Mouse (Mus musculus): ENCODE results near the gene Ssh1. TPM values are rescaled to one million over a fixed set of nuclear protein-coding genes. Genes with fewer than 3 reads are reported as not detected.
A peak's percentile ranks its signal among the peaks of the same experiment; 100 is the strongest.

Ssh1 gene
- polyA plus RNA-seq, 1 experiment from 2014 or later, result 17.8 TPM

DNA sequence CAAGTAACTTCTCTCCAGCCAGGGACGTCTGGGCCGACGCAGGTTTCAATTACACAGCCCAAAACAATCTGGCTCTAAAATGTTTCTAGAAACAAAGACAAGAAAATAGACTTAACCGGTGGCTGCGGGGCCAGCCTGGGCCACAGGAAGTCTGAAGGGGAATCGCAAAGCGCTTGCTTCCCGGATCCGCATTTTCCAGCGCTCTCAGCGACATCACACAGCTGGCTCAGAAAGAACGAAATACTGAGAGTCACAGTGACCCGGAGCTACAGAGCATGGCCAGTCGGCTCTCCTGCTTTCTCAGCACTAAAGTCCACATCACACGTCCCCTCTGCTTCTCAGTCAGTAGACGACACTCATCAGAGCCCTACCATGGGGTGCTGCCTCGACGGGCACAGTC lies 102.8 kb downstream of the Ssh1 start:
- Histone ChIP-seq H3K27me3 (replicated peaks; ENCODE audit: control insufficient read depth, insufficient read depth, low read length) (no peaks in the 10 kb centered on the region), H3K9ac (ENCODE audit: low read depth, low read length) (no peak overlapping the region), H3K9me3 (ENCODE audit: control insufficient read depth, low read length) (no peaks in the 10 kb centered on the region), H3K27ac (ENCODE audit: low read depth, low read length) (no peak overlapping the region), H3K4me1 (replicated peaks; ENCODE audit: control insufficient read depth, insufficient read depth, low read length) (peaks cover 16% of the 10 kb centered on the region), H3K4me3 (ENCODE audit: low read depth, low read length) (no peak overlapping the region), H3K4me2 (no peak overlapping the region), H3K36me3 (ENCODE audit: control insufficient read depth, insufficient read depth, low read length) (no peaks in the 10 kb centered on the region)
- ATAC-seq (replicated peaks; ENCODE audit: low FRiP score) (no peak), DNase-seq (ENCODE audit: low spot score) (no peak)
- 78% methylated on average over 18 of the region's 18 CpGs for WGBS

DNA sequence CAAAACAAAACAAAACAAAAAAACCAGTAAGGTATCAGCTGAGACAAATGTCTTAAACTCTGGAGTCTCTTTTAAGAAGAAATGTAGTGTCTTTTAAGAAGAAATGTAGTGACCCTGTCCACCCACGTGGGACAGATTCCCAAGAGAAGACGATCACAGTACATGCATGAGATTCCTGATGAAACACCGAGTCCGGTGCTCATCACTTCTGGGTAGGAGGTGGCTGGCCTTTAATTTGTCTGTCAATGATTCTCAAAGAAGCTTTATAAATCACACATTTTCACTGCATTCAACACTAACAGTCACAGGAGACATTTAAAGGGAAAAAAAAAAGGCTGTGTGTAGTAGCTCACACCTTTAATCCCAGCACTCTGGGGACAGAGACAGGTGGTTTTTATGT lies 103.8 kb downstream of the Ssh1 start:
- Histone ChIP-seq H3K36me3 (ENCODE audit: control insufficient read depth, insufficient read depth, low read length) (no peaks in the 10 kb centered on the region), H3K27me3 (replicated peaks; ENCODE audit: control insufficient read depth, insufficient read depth, low read length) (no peaks in the 10 kb centered on the region), H3K4me3 (ENCODE audit: low read depth, low read length) (no peak overlapping the region), H3K4me2 (no peak overlapping the region), H3K9me3 (ENCODE audit: control insufficient read depth, low read length) (no peaks in the 10 kb centered on the region), H3K27ac (ENCODE audit: low read depth, low read length) (no peak overlapping the region), H3K4me1 (replicated peaks; ENCODE audit: control insufficient read depth, insufficient read depth, low read length) (peaks cover 23% of the 10 kb centered on the region), H3K9ac (ENCODE audit: low read depth, low read length) (no peak overlapping the region)
- WGBS, result 66% methylated on average over 4 of the region's 4 CpGs
- ATAC-seq (replicated peaks; ENCODE audit: low FRiP score), result no peak
- DNase-seq (ENCODE audit: low spot score), result no peak

DNA sequence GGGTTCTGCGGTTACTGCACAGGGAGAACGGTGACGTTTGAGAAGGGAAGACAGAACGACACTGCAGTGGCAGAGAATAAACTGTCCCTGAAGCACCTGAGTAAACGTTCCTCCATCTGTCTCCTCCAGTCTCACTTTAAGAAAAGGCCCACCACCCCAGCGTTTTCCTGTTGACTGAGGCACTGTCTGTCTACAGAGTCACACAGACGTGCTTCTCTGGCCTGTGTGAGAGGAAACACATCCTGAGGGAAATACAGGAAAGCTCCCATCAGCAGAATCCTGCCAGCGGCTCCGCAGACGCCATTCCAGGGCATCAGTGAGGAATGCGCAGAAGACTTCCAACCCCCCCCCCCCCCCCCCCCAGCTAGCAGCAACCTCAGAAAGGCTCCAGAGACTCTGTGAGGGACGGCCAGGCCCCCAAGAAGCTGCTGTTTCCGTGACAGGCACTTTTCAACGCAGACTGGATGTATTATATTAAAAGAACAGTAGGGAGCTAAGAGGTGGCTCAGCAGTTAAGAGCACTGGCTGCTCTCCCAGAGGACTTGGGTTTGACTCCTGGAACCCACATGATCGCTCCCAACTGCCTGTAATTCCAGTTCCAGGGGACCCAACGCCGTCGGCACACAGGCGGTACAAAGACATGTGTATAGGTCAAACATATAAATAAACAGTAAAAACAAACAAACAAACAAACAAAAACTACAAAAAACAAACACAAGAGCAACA lies 104.3 kb downstream of the Ssh1 start:
- DNase-seq (ENCODE audit: low spot score) (no peak), ATAC-seq (replicated peaks; ENCODE audit: low FRiP score) (no peak)
- Histone ChIP-seq H3K27me3 (replicated peaks; ENCODE audit: control insufficient read depth, insufficient read depth, low read length) (no peaks in the 10 kb centered on the region), H3K9me3 (ENCODE audit: control insufficient read depth, low read length) (no peaks in the 10 kb centered on the region), H3K9ac (ENCODE audit: low read depth, low read length) (no peak overlapping the region), H3K4me1 (replicated peaks; ENCODE audit: control insufficient read depth, insufficient read depth, low read length) (peaks cover 28% of the 10 kb centered on the region), H3K4me2 (no peak overlapping the region), H3K36me3 (ENCODE audit: control insufficient read depth, insufficient read depth, low read length) (no peaks in the 10 kb centered on the region), H3K27ac (ENCODE audit: low read depth, low read length) (peak overlapping the region; percentile 42; the same call in 1 of the 2 replicates), H3K4me3 (ENCODE audit: low read depth, low read length) (no peak overlapping the region)
- 39% methylated on average over 19 of the region's 19 CpGs for WGBS

DNA sequence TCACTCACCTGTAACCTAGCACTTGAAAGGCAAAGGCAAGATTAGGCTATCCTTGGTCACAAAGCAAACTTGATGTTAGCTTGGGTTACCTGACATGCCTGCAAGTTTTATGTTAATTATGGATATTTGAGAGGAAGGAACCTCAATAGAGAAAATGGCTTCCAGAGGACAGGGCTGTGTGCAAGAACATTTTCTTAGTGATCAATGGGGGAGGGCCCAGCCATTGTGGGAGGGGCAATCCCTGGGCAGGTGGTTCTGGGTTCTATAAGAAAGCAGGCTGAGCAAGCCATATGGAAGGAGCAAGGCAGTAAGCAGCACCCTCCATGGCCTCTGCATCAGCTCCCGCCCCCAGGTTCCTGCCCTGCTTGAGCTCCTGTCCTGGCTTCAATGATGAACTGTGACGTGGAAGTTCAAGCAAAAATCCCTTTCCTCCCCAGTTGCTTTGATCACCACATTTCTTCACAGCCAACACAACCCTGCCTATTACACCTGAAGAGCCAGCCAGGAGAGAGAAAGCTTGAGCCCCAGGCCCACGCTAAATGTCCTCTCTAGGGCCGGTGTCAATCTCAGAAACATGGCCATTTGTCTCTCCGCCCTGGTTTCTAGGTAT lies 105.4 kb downstream of the Ssh1 start:
- Histone ChIP-seq H3K4me1 (replicated peaks; ENCODE audit: control insufficient read depth, insufficient read depth, low read length) (peaks cover 37% of the 10 kb centered on the region), H3K9me3 (ENCODE audit: control insufficient read depth, low read length) (no peaks in the 10 kb centered on the region), H3K9ac (ENCODE audit: low read depth, low read length) (no peak overlapping the region), H3K36me3 (ENCODE audit: control insufficient read depth, insufficient read depth, low read length) (no peaks in the 10 kb centered on the region), H3K27ac (ENCODE audit: low read depth, low read length) (peak overlapping the region; percentile 42; the same call in 1 of the 2 replicates), H3K4me2 (no peak overlapping the region), H3K4me3 (ENCODE audit: low read depth, low read length) (no peak overlapping the region), H3K27me3 (replicated peaks; ENCODE audit: control insufficient read depth, insufficient read depth, low read length) (no peaks in the 10 kb centered on the region)
- ATAC-seq (replicated peaks; ENCODE audit: low FRiP score) (no peak), DNase-seq (ENCODE audit: low spot score) (no peak)
- WGBS, result 83% methylated on average over 5 of the region's 5 CpGs

DNA sequence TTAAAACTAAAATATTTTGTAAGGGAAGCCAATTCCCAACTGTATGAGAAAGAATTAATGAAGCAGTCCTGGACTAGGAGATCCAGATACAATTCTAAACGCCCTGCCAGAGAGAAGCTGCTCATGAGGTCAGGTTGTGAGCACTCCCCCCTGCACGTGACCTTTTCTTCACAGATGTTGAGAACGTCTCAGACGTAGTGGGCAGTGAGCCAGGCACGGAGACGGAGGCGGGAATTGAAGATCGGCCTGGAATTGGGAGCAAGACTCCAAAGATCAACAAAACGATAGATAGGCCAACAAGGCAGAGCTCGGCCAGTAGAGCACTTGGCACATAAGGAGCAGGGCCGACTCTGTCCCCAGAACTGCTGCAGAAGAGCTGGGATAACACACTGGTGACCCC lies 106.6 kb downstream of the Ssh1 start:
- Histone ChIP-seq H3K4me2 (no peak overlapping the region), H3K9me3 (ENCODE audit: control insufficient read depth, low read length) (no peaks in the 10 kb centered on the region), H3K4me3 (ENCODE audit: low read depth, low read length) (no peak overlapping the region), H3K36me3 (ENCODE audit: control insufficient read depth, insufficient read depth, low read length) (no peaks in the 10 kb centered on the region), H3K4me1 (replicated peaks; ENCODE audit: control insufficient read depth, insufficient read depth, low read length) (peaks cover 47% of the 10 kb centered on the region), H3K27ac (ENCODE audit: low read depth, low read length) (no peak overlapping the region), H3K27me3 (replicated peaks; ENCODE audit: control insufficient read depth, insufficient read depth, low read length) (no peaks in the 10 kb centered on the region), H3K9ac (ENCODE audit: low read depth, low read length) (no peak overlapping the region)
- DNase-seq (ENCODE audit: low spot score) (no peak), ATAC-seq (replicated peaks; ENCODE audit: low FRiP score) (no peak)
- 66% methylated on average over 11 of the region's 11 CpGs for WGBS

Other genes starting within 250 kb of the Ssh1 start
- 52.0 and 54.4 TPM in 2 replicates for gene Sart3, start 221.4 kb downstream of the Ssh1 start, polyA plus RNA-seq (2014; fragmentation: Nextera tagmentation; extraction: Ambion mirVana)
- 109 and 117 TPM in 2 replicates for gene Iscu, start 221.1 kb downstream of the Ssh1 start, polyA plus RNA-seq (2014; fragmentation: Nextera tagmentation; extraction: Ambion mirVana)
- 15.6 and 16.9 TPM in 2 replicates for gene Tmem119, start 193.4 kb downstream of the Ssh1 start, polyA plus RNA-seq (2014; fragmentation: Nextera tagmentation; extraction: Ambion mirVana)
- 17.1 and 17.8 TPM in 2 replicates for gene Selplg, start 161.2 kb downstream of the Ssh1 start, polyA plus RNA-seq (2014; fragmentation: Nextera tagmentation; extraction: Ambion mirVana)
- 122 and 137 TPM in 2 replicates for gene Coro1c, start 85.1 kb downstream of the Ssh1 start, polyA plus RNA-seq (2014; fragmentation: Nextera tagmentation; extraction: Ambion mirVana)
- gene Dao, start 9.8 kb upstream of the Ssh1 start, polyA plus RNA-seq (2014; fragmentation: Nextera tagmentation; extraction: Ambion mirVana), result 0.23 TPM in 1 of 2 replicates, not detected in the other
- 6.5 and 8.5 TPM in 2 replicates for gene Usp30, start 71.6 kb upstream of the Ssh1 start, polyA plus RNA-seq (2014; fragmentation: Nextera tagmentation; extraction: Ambion mirVana)
- not detected in 2 replicates for gene Svop, start 97.7 kb upstream of the Ssh1 start, polyA plus RNA-seq (2014; fragmentation: Nextera tagmentation; extraction: Ambion mirVana)
- gene Alkbh2, start 134.3 kb upstream of the Ssh1 start, polyA plus RNA-seq (2014; fragmentation: Nextera tagmentation; extraction: Ambion mirVana), result 13.1 and 13.4 TPM in 2 replicates
- 41.8 and 47.1 TPM in 2 replicates for gene Ung, start 136.5 kb upstream of the Ssh1 start, polyA plus RNA-seq (2014; fragmentation: Nextera tagmentation; extraction: Ambion mirVana)
- gene Acacb, start 152.6 kb upstream of the Ssh1 start, polyA plus RNA-seq (2014; fragmentation: Nextera tagmentation; extraction: Ambion mirVana), result 0.86 and 1.2 TPM in 2 replicates